Mouse (Mus musculus) small intestine, adult 2 months (tissue): ENCODE data around the gene Pdlim5.

Experiments used
- CTCF ChIP-seq: fragments of 200-500 bp; IDR thresholded peaks from 2 replicates; pipeline ENCODE4 v1.5.1; 2012; ENCODE audit warnings: low read depth, mild to moderate bottlenecking, control low read depth, inconsistent platforms, low read length, moderate library complexity, mixed read lengths; ENCODE audit not compliant: insufficient replicate concordance, insufficient read length; ENCODE audit errors: extremely low read depth
- POLR2A ChIP-seq: fragments of 200-500 bp; IDR thresholded peaks from 2 replicates; pipeline ENCODE4 v1.6.1; 2012; ENCODE audit warnings: low read depth, mild to moderate bottlenecking, control low read depth, inconsistent platforms, low read length, moderate library complexity

GRCm38 (mm10) chr3:142376638-142377037 is 18.9 kb downstream of the Pdlim5 start:
- TF ChIP-seq CTCF: no peak
- TF ChIP-seq POLR2A: no peak
